Mouse (Mus musculus) midbrain, embryonic 11.5 days (tissue): Measurements from ENCODE around the gene Atg9b. TPM values are rescaled to one million over a fixed set of nuclear protein-coding genes. Genes with fewer than 3 reads are reported as not detected.
A peak's percentile ranks its signal among the peaks of the same experiment; 100 is the strongest.
"Not testable (repeated sequence)": the region's sequence is repeated elsewhere in the genome, so short reads cannot be mapped to it uniquely, and the experiment has no call there.

Source experiments
- ATAC-seq: fragments of 200-750 bp; cut with Nextera tagmentation; 2 replicates; pipeline ENCODE4 v1.8.0; 2017; ENCODE audit warnings: moderate TSS enrichment, moderate library complexity; ENCODE audit not compliant: low FRiP score
- DNase-seq: peaks from one replicate; pipeline ENCODE4 v3.0.0; 2015; ENCODE audit warnings: low spot score; ENCODE audit errors: missing footprints
- H3K27ac ChIP-seq: fragments of 300-500 bp; sonication (generic); 2 replicates; pipeline ENCODE4 v1.5.1; 2014; ENCODE audit warnings: low read depth, low read length
- H3K27me3 ChIP-seq: fragments of 300-500 bp; sonication (generic); 2 replicates; pipeline ENCODE4 v1.6.1; 2014; ENCODE audit warnings: mild to moderate bottlenecking, low read length, moderate library complexity, mixed read lengths; ENCODE audit not compliant: control insufficient read depth, insufficient read depth
- H3K36me3 ChIP-seq: fragments of 300-500 bp; sonication (generic); 2 replicates; pipeline ENCODE4 v1.6.1; 2014; ENCODE audit warnings: mild to moderate bottlenecking, low read length, moderate library complexity, mixed read lengths; ENCODE audit not compliant: control insufficient read depth, insufficient read depth
- H3K4me1 ChIP-seq: fragments of 300-500 bp; sonication (generic); 2 replicates; pipeline ENCODE4 v1.6.1; 2014; ENCODE audit warnings: low read length; ENCODE audit not compliant: control insufficient read depth, insufficient read depth
- H3K4me2 ChIP-seq: fragments of 300-500 bp; sonication (generic); 2 replicates; pipeline ENCODE4 v1.6.1; 2014; ENCODE audit warnings: mild to moderate bottlenecking, moderate library complexity
- H3K4me3 ChIP-seq: fragments of 300-500 bp; sonication (generic); 2 replicates; pipeline ENCODE4 v1.5.1; 2014; ENCODE audit warnings: low read depth, low read length
- H3K9ac ChIP-seq: fragments of 300-500 bp; sonication (generic); 2 replicates; pipeline ENCODE4 v1.6.1; 2014; ENCODE audit warnings: low read length
- H3K9me3 ChIP-seq: fragments of 300-500 bp; sonication (generic); 2 replicates; pipeline ENCODE4 v1.6.1; 2016; ENCODE audit warnings: low read length; ENCODE audit not compliant: control insufficient read depth
- WGBS: fragments of 180-500 bp; shearing (Covaris S2); extraction: QIAGEN DNeasy Blood & Tissue Kit; methylation state at CpG from one replicate; pipeline ENCODE4 v1.1.7; 2014; 5-methylcytosine and 5-hydroxymethylcytosine counted together
- polyA plus RNA-seq: library from polyadenylated mRNA; unstranded; fragments of >200 nt; fragmentation: Nextera tagmentation; extraction: Ambion mirVana; gene quantifications from 2 replicates; pipeline ENCODE4 v1.2.1, GENCODE M21; 2014

Atg9b gene
- polyA plus RNA-seq, 1 experiment from 2014 or later, result 0.66 TPM

GRCm38 (mm10) chr5:24396254-24396653, 4.3 kb upstream of the Atg9b start:
- H3K27me3 ChIP-seq, H3K9me3 ChIP-seq, DNase-seq, H3K4me2 ChIP-seq, H3K36me3 ChIP-seq, H3K27ac ChIP-seq, H3K4me1 ChIP-seq, H3K9ac ChIP-seq, H3K4me3 ChIP-seq, ATAC-seq: not testable (repeated sequence)
- WGBS, result 88% methylated on average over 6 of the region's 6 CpGs

- WGBS, result 2% methylated on average over 36 of the region's 36 CpGs
- Histone ChIP-seq H3K27me3 (no peaks in the 10 kb centered on the region), H3K4me2 (peak overlapping the region; percentile 45), H3K27ac (peak overlapping the region; percentile 22; the same call in 1 of the 2 replicates), H3K36me3 (no peaks in the 10 kb centered on the region), H3K9me3 (no peaks in the 10 kb centered on the region), H3K9ac (peak overlapping the region; percentile 66), H3K4me3 (peak overlapping the region; percentile 55), H3K4me1 (peaks cover 7% of the 10 kb centered on the region; the same call in 1 of the 2 replicates)
- DNase-seq (peak; percentile 100), ATAC-seq (peak; percentile 97)
Measured at GRCm38 (mm10) chr5:24394165-24394894, 2.4 kb upstream of the Atg9b start.

- peaks cover 8% of the 10 kb centered on the region; the same call in 1 of the 2 replicates for H3K4me1 ChIP-seq
- WGBS, result 20% methylated on average over 7 of the region's 7 CpGs
- peak within 1 kb of the TSS; percentile 22; the same call in 1 of the 2 replicates for H3K27ac ChIP-seq
- peak within 1 kb of the TSS; percentile 66 for H3K9ac ChIP-seq
- DNase-seq (peak; percentile 95), ATAC-seq (no peak)
- H3K9me3 ChIP-seq, result no peaks in the 10 kb centered on the region
- H3K4me3 ChIP-seq, result peak within 1 kb of the TSS; percentile 55
- H3K36me3 ChIP-seq, result no peaks in the 10 kb centered on the region
- H3K4me2 ChIP-seq, result peak within 1 kb of the TSS; percentile 45
- H3K27me3 ChIP-seq, result peaks cover 7% of the 10 kb centered on the region; the same call in 1 of the 2 replicates
Measured at GRCm38 (mm10) chr5:24393392-24393997, 1.6 kb upstream of the Atg9b start, which contains the start of gene Abcb8. Gene Abcb8 (plus strand): TSS chr5:24393663.

GRCm38 (mm10) chr5:24392724-24393123, 781 bp upstream of the Atg9b start:
- Histone ChIP-seq H3K9me3 (no peaks in the 10 kb centered on the region), H3K4me2 (no peak overlapping the region), H3K27ac (no peak overlapping the region), H3K27me3 (peaks cover 15% of the 10 kb centered on the region), H3K4me3 (no peak overlapping the region), H3K4me1 (peaks cover 11% of the 10 kb centered on the region; the same call in 1 of the 2 replicates), H3K9ac (no peak overlapping the region), H3K36me3 (no peaks in the 10 kb centered on the region)
- ATAC-seq (no peak), DNase-seq (no peak)
- WGBS, result 85% methylated on average over 7 of the region's 7 CpGs

- H3K9me3 ChIP-seq, result no peaks in the 10 kb centered on the region
- DNase-seq (no peak), ATAC-seq (no peak)
- H3K4me1 ChIP-seq, result peaks cover 18% of the 10 kb centered on the region
- H3K4me2 ChIP-seq, result no peak overlapping the region
- no peaks in the 10 kb centered on the region for H3K36me3 ChIP-seq
- no peak overlapping the region for H3K9ac ChIP-seq
- peaks cover 31% of the 10 kb centered on the region for H3K27me3 ChIP-seq
- H3K4me3 ChIP-seq, result no peak overlapping the region
- WGBS, result 74% methylated on average over 4 of the region's 4 CpGs
- H3K27ac ChIP-seq, result no peak overlapping the region
Measured at GRCm38 (mm10) chr5:24389658-24390020, 2.3 kb downstream of the Atg9b start.

GRCm38 (mm10) chr5:24389011-24389657, 2.8 kb downstream of the Atg9b start:
- WGBS, result 62% methylated on average over 6 of the region's 7 CpGs
- Histone ChIP-seq H3K9ac (no peak overlapping the region), H3K27ac (no peak overlapping the region), H3K4me3 (no peak overlapping the region), H3K27me3 (peaks cover 31% of the 10 kb centered on the region), H3K4me1 (peaks cover 18% of the 10 kb centered on the region), H3K36me3 (no peaks in the 10 kb centered on the region), H3K4me2 (no peak overlapping the region), H3K9me3 (no peaks in the 10 kb centered on the region)
- no peak for DNase-seq
- ATAC-seq, result no peak

- Histone ChIP-seq H3K9ac (peak overlapping the region; percentile 61), H3K4me2 (peak overlapping the region; percentile 88), H3K9me3 (no peaks in the 10 kb centered on the region), H3K4me1 (peaks cover 23% of the 10 kb centered on the region), H3K27ac (no peak overlapping the region), H3K4me3 (peak overlapping the region; percentile 40), H3K27me3 (peaks cover 31% of the 10 kb centered on the region), H3K36me3 (no peaks in the 10 kb centered on the region)
- no peak for ATAC-seq
- peak; percentile 92 for DNase-seq
- WGBS, result 24% methylated on average over 26 of the region's 26 CpGs
Measured at GRCm38 (mm10) chr5:24388246-24388915, 3.6 kb downstream of the Atg9b start.

- DNase-seq (peak; percentile 94), ATAC-seq (peak; percentile 58)
- Histone ChIP-seq H3K9ac (peak overlapping the region; percentile 61), H3K27me3 (peaks cover 31% of the 10 kb centered on the region), H3K27ac (no peak overlapping the region), H3K4me1 (peaks cover 30% of the 10 kb centered on the region), H3K4me2 (peak overlapping the region; percentile 88), H3K4me3 (peak overlapping the region; percentile 40), H3K9me3 (no peaks in the 10 kb centered on the region), H3K36me3 (no peaks in the 10 kb centered on the region)
- under 1% methylated on average over 73 of the region's 73 CpGs for WGBS
Measured at GRCm38 (mm10) chr5:24387264-24388241, 4.4 kb downstream of the Atg9b start.
